Mouse (Mus musculus): Measurements from ENCODE around the gene Bri3.

- TF ChIP-seq CTCF (IDR thresholded peaks at IDR 0.05; ENCODE audit: borderline replicate concordance, control insufficient read depth, extremely low read depth, insufficient read depth, low read length, poor library complexity) (no peak), POLR2A (IDR thresholded peaks at IDR 0.05; ENCODE audit: control insufficient read depth, extremely low read depth, insufficient read depth, low read length, poor library complexity) (no peak)
Observed at GRCm38 (mm10) chr5:144204303-144204702, 39.9 kb upstream of the Bri3 start.

Measured in thymus, adult 2 months (tissue).